Mouse (Mus musculus) gastrocnemius, adult 2 months (tissue): ENCODE data around the gene Slc24a2. TPM values are rescaled to one million over a fixed set of nuclear protein-coding genes. Genes with fewer than 3 reads are reported as not detected.

Experiments
- DNase-seq: peaks from one replicate; pipeline ENCODE4 v3.0.0; 2022
- H3K27ac ChIP-seq: fragments of 200-600 bp; 2 replicates; pipeline ENCODE4 v1.8.1; 2022; ENCODE audit warnings: mild to moderate bottlenecking
- H3K4me3 ChIP-seq: fragments of 200-600 bp; 2 replicates; pipeline ENCODE4 v1.8.1; 2022; ENCODE audit warnings: mild to moderate bottlenecking, moderate library complexity
- CTCF ChIP-seq: fragments of 200-600 bp; IDR thresholded peaks from 2 replicates; pipeline ENCODE4 v1.8.1; 2022; ENCODE audit warnings: antibody characterized with exemption, mild to moderate bottlenecking, moderate library complexity
- intact Hi-C: fragments of 180-260 bp; cut with DNase I; formaldehyde crosslinking; loops from one replicate; pipeline ENCODE4 v1.15.1; 2025
- total RNA-seq, 2 experiments: library from RNA; stranded (reverse); gene quantifications; 2 replicates each; pipeline ENCODE4 v1.2.3; 2021

Slc24a2 gene
- total RNA-seq, 2 experiments from 2014 or later: 0.42 to 0.59 TPM

DNA sequence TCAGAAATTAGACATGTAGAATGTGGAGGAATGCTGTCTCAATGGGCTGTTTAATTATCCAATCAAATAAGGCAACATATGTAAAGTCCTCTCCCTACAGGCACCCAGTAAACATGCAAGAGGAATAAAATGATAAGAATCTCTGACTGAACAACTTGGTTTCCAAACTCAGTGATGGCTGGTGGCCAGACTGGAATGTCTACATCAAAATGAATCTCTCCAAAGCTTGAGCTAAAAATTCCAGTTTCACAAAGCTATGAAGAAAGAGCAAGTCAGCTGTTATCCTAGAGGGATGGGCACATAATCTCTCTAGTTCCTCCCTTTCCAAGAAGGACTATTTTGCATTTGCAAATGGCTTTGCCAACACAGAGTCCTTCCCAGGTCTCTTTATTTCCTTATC is 139.4 kb downstream of the Slc24a2 start:
- intact Hi-C loops: no loop called here
- no peak for TF ChIP-seq CTCF
- no peak overlapping the region for H3K4me3 ChIP-seq
- no peak for DNase-seq
- no peak overlapping the region for H3K27ac ChIP-seq

DNA sequence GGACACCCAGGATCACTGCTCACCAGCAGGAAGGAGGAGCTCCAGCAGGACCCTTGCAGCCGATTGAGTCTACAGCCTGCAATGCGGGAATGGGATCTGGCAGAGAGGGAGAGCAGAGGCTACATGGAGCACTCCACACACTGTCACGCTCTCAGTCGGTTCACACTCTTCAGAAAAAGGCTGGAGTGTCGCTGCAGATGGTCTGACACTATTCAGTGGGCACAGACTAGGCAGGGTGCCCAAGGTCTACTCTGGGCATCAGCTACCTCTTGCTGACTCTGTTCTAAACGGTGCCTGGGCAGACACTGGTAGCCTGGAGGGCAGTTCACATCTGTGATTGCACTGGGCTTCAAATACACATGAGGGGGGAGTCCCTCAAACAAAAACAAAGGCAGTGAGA is 141.6 kb downstream of the Slc24a2 start:
- DNase-seq: no peak
- intact Hi-C loops: no loop called here
- H3K27ac ChIP-seq: no peak overlapping the region
- TF ChIP-seq CTCF: no peak
- H3K4me3 ChIP-seq: no peak overlapping the region

DNA sequence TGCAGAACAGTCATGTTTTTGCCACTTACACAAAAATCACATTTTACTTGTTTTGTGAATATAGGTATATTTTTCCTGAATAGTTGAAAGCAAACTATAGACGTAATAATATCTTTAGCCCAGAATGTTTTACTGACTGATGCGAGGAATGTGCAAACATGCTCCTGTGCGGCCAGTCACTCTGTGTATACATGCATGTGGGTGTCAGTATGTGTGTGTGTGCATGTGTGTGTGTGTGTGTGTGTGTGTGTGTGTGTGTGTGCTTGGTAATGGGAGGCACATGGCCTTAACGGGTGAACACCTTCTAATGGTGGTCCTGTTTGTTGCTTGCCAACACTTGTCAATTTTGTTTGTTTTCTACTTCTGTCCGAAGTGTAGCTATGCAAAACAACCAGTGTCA is 142.7 kb downstream of the Slc24a2 start:
- no peak overlapping the region for H3K4me3 ChIP-seq
- H3K27ac ChIP-seq: no peak overlapping the region
- intact Hi-C loops: no loop called here
- no peak for DNase-seq
- no peak for TF ChIP-seq CTCF

DNA sequence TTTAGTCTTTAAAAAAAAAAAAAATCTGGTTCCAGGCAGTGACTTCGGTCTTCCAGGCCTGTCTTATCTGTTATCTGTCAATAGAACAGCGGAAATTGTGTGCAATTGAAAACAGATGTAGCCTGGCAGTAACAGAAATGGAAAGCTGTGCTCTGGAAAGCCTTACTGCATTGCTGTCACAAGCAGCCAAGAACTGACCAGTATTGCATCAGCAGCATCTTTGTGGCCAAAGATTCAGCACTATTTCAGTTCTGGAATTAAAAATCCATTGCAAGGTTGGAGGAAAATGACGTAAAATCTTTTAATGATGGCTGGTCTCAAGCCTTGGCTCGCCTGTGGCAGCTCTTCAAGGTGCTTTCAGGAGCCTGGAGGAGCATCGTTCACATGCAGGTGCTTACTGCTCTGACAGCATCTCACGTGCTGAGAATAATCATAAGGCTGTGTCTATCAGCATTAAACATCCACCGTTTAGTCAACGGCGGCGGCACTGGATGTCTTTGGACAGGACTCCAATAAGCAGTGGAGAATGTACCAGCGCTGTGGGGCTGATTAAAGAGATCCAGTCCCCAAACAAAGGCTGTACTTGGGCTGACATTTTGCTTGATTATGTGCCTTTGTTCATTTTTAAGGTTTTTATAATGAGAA is 143.2 kb downstream of the Slc24a2 start:
- no peak for TF ChIP-seq CTCF
- Histone ChIP-seq H3K4me3 (no peak overlapping the region), H3K27ac (no peak overlapping the region)
- intact Hi-C loops: no loop called here
- peak; percentile 28 for DNase-seq

DNA sequence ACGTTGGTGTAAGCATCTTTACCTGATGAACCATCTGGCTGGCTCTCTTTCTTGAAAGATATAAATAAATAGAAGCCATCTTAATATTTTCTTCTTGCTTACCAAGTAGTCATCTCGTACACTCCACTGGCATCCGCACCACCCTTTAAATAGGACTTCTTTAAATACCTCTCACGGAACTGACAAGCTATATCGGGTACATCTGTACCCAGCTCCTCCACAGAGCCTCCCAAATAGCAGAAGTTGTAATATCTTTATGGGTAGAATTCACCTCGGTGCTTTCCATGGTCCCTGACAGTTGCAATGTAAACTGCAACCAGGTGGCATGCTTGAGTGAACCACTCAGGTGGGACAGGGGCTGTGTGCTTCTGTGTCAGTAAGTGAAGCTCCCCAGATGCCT is 149.0 kb downstream of the Slc24a2 start:
- DNase-seq: no peak
- intact Hi-C loops: no loop called here
- Histone ChIP-seq H3K4me3 (no peak overlapping the region), H3K27ac (no peak overlapping the region; the same call in 1 of the 2 replicates)
- TF ChIP-seq CTCF: no peak

DNA sequence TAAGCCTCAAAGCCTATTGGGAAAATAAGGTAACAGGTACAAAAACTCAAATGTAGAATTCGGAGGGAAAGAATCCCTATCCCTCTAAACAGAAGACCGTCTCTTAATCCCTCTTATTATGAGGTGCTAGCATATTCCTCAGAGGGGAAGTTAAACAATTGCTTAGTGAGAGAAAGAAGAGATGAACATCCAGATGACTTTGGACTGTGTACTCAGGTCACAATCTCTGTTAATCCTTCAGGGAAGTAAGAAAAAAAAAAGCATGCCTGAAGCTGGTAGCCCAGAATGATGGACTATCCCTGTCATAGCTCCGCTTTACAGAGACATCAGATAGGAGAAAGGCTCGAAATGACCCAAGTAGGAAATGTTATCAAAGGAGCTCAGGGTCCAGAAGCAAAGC is 151.0 kb downstream of the Slc24a2 start:
- TF ChIP-seq CTCF: no peak
- DNase-seq: no peak
- Histone ChIP-seq H3K4me3 (no peak overlapping the region), H3K27ac (no peak overlapping the region)
- intact Hi-C loops: no loop called here

DNA sequence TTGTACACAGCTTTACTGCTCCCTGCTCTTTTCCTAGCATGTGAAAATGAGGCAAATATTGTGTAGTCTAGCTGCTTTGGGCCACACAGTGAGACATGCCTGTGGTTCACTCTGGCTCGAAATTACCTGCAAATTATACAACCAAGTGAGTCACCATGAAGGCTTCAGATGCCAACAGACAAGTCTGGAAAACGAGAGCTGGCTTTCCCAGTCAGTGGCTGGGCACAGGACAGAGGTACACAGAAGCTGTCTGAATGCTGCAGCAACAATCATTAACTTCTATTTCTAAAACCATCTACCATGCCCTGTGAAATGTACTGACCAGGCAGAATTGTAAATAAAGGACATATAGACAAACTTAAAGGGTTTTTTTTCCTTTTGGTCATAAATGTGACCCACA is 151.6 kb downstream of the Slc24a2 start:
- Histone ChIP-seq H3K27ac (no peak overlapping the region), H3K4me3 (no peak overlapping the region)
- no peak for TF ChIP-seq CTCF
- intact Hi-C loops: no loop called here
- no peak for DNase-seq

DNA sequence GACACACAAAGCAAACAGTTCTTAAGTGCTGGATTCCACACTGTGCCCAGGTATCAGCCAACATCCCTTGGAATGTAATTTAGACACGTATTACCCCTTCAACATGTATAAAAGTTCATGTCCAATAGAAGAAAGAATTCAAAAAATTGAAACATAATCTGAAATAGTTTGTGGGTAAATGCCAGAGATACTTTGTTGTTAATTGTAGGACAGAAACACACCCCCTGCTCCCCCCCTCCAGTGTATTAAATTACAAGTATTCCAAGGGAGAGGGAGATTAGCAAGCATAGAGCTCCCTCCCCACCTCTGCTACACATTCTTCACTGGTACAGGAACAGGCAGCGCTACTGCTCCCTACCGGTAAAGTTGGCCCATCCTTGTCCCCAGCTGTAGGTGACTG is 154.5 kb downstream of the Slc24a2 start:
- intact Hi-C loops: no loop called here
- H3K4me3 ChIP-seq: no peak overlapping the region
- H3K27ac ChIP-seq: no peak overlapping the region
- no peak for DNase-seq
- no peak for TF ChIP-seq CTCF

DNA sequence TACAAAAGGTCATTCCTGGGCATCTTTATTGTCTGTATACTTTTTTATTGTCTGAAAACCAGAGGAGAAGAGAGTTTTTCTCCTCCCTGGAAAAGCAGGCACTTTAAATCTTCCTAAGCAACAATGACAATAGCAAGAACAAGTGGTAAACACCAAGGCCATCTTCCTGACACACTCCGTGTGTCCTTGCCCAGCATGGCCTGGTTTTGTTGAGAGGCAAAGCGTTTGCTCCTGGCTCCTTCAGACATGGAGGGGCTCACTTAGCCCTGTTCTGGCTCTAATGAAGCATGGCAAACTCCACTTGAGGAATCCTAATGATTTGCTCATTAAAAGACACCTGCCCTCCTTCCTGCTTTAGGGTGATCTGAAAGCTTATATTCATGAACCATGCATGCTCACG is 162.2 kb downstream of the Slc24a2 start:
- no peak for TF ChIP-seq CTCF
- no peak overlapping the region for H3K27ac ChIP-seq
- no peak for DNase-seq
- intact Hi-C loops: no loop called here
- no peak overlapping the region for H3K4me3 ChIP-seq

DNA sequence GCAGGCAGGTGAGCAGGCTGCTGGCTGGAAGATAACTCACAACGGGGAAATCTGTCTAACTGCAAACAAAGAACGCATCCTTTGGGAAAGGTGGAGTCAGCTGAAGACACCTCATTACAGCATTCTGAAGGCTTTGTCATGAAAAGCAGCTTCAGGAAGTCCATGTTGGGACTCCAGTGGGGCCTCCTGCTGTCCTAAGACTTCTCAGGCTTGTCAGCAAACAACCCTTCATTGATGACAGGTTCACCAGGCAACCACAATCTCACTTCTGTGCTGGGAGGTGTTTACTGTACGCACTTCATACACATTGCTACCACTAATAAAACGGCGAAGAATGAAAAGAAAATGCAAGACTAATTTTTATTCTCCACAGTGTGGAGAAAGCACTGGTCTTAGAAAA is 165.1 kb downstream of the Slc24a2 start:
- no peak for TF ChIP-seq CTCF
- H3K4me3 ChIP-seq: no peak overlapping the region
- DNase-seq: no peak
- intact Hi-C loops: no loop called here
- H3K27ac ChIP-seq: no peak overlapping the region

DNA sequence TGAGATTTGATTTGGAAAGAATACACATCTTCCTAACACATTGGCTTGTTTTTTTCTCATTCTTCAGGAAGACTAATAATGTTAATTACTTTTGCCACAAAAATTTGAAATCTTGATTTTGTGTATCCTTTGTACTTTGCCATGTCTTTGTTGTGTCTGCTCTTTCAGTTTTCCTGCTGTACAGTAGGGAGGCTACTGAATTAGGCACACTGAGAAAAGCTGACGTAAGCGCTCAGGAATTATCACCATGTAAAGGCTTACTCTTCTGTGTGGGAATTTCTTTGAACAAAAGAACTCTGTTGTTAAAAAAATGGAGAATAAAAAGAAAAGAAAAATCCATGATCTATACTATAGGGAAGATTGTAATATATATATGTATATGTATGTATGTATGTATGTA is 165.7 kb downstream of the Slc24a2 start:
- no peak for TF ChIP-seq CTCF
- no peak overlapping the region for H3K4me3 ChIP-seq
- no peak overlapping the region for H3K27ac ChIP-seq
- intact Hi-C loops: no loop called here
- DNase-seq: no peak

DNA sequence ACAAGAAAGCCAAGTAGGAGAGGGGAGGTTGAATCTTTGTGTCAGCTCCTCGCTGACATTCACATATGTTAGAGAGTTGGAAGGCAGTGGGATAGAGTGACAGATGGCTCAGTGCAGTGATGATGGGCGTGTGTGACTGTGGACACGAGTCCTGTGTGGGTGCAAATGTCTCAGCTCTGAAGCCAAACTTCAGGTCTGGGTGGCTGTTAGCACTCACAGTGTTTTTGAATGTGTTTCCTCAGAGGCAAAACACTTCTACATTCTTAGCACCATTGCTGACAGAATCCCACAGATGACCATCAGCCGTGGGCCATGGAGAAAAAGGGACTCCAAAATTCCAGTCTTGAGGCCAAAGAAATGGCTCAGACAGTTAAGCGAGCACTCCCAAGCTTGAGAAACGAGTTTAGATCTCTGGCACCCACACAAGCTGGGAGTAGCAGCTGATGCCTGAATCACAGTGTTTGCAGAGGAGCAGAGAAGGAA is 167.5 kb downstream of the Slc24a2 start:
- H3K4me3 ChIP-seq: no peak overlapping the region
- no peak for TF ChIP-seq CTCF
- intact Hi-C loops: no loop called here
- H3K27ac ChIP-seq: no peak overlapping the region
- DNase-seq: no peak

DNA sequence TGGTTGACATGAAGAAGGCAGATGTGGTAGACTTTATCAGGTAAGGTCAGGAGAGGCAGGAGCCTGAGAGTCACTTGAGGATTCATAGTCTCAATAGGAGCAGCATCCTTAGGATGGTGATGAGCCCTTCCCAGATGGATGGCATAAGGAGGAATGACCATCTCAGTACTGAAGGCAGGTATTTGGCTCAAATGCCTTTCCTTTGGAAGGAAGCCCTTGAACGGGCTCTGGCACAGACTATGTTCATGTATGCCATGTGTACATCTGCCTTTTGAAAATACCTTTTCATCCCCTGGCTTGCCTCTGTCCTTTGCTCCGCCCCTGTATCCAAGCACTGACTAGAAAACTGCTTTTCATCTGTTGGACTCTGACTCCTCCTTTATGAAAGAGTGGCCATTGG is 168.6 kb downstream of the Slc24a2 start:
- H3K27ac ChIP-seq: no peak overlapping the region
- no peak for TF ChIP-seq CTCF
- DNase-seq: no peak
- H3K4me3 ChIP-seq: no peak overlapping the region
- intact Hi-C loops: no loop called here

DNA sequence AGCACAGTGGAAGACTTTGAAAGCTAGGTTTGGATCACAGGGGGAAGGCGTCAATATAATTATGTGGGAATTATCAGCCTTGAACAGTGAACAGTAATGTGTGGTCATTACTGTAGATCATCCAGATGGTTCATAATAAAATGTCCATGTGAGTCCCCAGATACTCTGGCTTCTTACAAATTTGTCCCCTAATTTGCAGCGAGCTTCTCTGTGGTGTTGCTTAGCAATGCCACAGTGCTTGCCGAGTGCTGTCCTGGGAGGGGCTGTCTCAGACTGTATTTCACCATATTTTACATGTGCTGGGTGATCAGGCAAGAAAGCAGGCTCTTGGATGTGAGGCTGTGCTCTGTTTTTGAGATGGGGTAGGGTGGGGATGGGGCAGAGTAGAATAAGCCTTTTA is 172.7 kb downstream of the Slc24a2 start:
- no peak for TF ChIP-seq CTCF
- intact Hi-C loops: no loop called here
- DNase-seq: no peak
- Histone ChIP-seq H3K27ac (no peak overlapping the region), H3K4me3 (no peak overlapping the region)
